Mouse (Mus musculus) liver, postnatal 0 days (tissue): ENCODE results near the gene Gm9376. TPM values are rescaled to one million over a fixed set of nuclear protein-coding genes. Genes with fewer than 3 reads are reported as not detected.

ENCODE experiments used
- ATAC-seq: fragments of 200-750 bp; cut with Nextera tagmentation; 2 replicates; pipeline ENCODE4 v1.8.0; 2017; ENCODE audit warnings: mild to moderate bottlenecking, moderate library complexity
- DNase-seq: peaks from one replicate; pipeline ENCODE4 v3.0.0-alpha.2; 2016
- H3K27ac ChIP-seq: fragments of 300-500 bp; sonication (generic); 2 replicates; pipeline ENCODE4 v1.5.1; 2014; ENCODE audit warnings: antibody characterized with exemption, moderate library complexity, mild to moderate bottlenecking, low read depth
- H3K27me3 ChIP-seq: fragments of 300-500 bp; sonication (generic); 2 replicates; pipeline ENCODE4 v1.6.1; 2014; ENCODE audit warnings: low read length, control low read depth, mixed read lengths; ENCODE audit not compliant: insufficient read depth
- H3K36me3 ChIP-seq: fragments of 300-500 bp; sonication (generic); replicated peaks from 2 replicates; pipeline ENCODE4 v1.6.1; 2014; ENCODE audit warnings: mild to moderate bottlenecking, control low read depth, low read length, moderate library complexity, mixed read lengths; ENCODE audit not compliant: insufficient read depth
- H3K4me1 ChIP-seq: fragments of 300-500 bp; sonication (generic); 2 replicates; pipeline ENCODE4 v1.6.1; 2014; ENCODE audit warnings: antibody characterized with exemption, mild to moderate bottlenecking, control low read depth; ENCODE audit not compliant: insufficient read depth
- H3K4me2 ChIP-seq: fragments of 300-500 bp; sonication (generic); 2 replicates; pipeline ENCODE4 v1.6.1; 2014; ENCODE audit warnings: low read depth, mild to moderate bottlenecking, low read length, moderate library complexity, mixed read lengths
- H3K4me3 ChIP-seq: fragments of 300-500 bp; sonication (generic); 2 replicates; pipeline ENCODE4 v1.5.1; 2014; ENCODE audit warnings: low read depth, low read length
- H3K9ac ChIP-seq: fragments of 300-500 bp; sonication (generic); replicated peaks from 2 replicates; pipeline ENCODE4 v1.6.1; 2014; ENCODE audit warnings: mild to moderate bottlenecking, moderate library complexity
- H3K9me3 ChIP-seq: fragments of 300-500 bp; sonication (generic); 2 replicates; pipeline ENCODE4 v1.6.1; 2016; ENCODE audit warnings: mild to moderate bottlenecking, control low read depth, low read length, mixed read lengths
- CTCF ChIP-seq: sonication (generic); IDR thresholded peaks from 2 replicates; pipeline ENCODE4 v1.5.1; 2016; ENCODE audit warnings: antibody characterized with exemption, low read depth
- EP300 ChIP-seq: IDR thresholded peaks from 2 replicates; pipeline ENCODE4 v1.6.1; 2016; ENCODE audit warnings: antibody characterized with exemption, low read depth, mild to moderate bottlenecking
- WGBS: fragments of 180-500 bp; shearing (Covaris S2); extraction: QIAGEN DNeasy Blood & Tissue Kit; methylation state at CpG from one replicate; pipeline ENCODE4 v1.1.7; 2014; ENCODE audit not compliant: insufficient replicate concordance; 5-methylcytosine and 5-hydroxymethylcytosine counted together
- microRNA-seq: library from miRNA; unstranded; fragments of <30 nt; microRNA quantifications from one replicate; pipeline ENCODE4, GENCODE M21; 2016
- polyA plus RNA-seq: library from polyadenylated mRNA; unstranded; fragments of >200 nt; fragmentation: Nextera tagmentation; extraction: Ambion mirVana; gene quantifications from 2 replicates; pipeline ENCODE4 v1.2.1, GENCODE M21; 2015

The Gm9376 gene
- polyA plus RNA-seq, 1 experiment from 2014 or later: not detected

DNA sequence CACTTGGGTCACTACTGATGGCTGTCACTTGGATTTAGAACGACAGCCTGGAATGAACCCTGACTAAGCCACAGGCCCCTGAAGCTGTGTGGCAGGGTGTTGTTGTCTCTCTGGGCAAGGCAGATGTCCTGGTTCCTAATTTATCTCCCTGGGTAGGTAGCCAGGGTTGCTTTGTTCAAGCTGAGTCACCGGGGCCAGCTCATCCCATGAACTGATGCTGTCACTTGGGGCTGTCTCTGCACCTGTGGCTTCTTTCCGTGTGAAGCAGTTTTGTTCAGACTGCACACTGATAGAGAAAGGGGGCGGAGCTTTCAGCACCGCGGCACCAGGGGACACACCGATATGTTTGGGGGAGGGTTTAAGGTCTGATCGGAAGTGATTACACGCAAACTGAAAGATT lies 37.8 kb downstream of the Gm9376 start:
- no peaks in the 10 kb centered on the region for H3K4me1 ChIP-seq
- TF ChIP-seq CTCF (no peak), EP300 (no peak)
- H3K36me3 ChIP-seq: no peaks in the 10 kb centered on the region
- no peak overlapping the region for H3K9ac ChIP-seq
- no peak for ATAC-seq
- WGBS: 71% methylated on average over 9 of the region's 9 CpGs
- H3K9me3 ChIP-seq: no peaks in the 10 kb centered on the region
- no peak for DNase-seq
- no peak overlapping the region for H3K27ac ChIP-seq
- H3K27me3 ChIP-seq: no peaks in the 10 kb centered on the region
- no peak overlapping the region for H3K4me3 ChIP-seq
- no peak overlapping the region for H3K4me2 ChIP-seq

GRCm38 (mm10) chr14:118305951-118306350 lies 39.2 kb downstream of the Gm9376 start:
- H3K9ac ChIP-seq: no peak overlapping the region
- ATAC-seq: no peak
- no peaks in the 10 kb centered on the region for H3K27me3 ChIP-seq
- no peak overlapping the region for H3K4me3 ChIP-seq
- no peaks in the 10 kb centered on the region; the same call in 1 of the 2 replicates for H3K9me3 ChIP-seq
- H3K36me3 ChIP-seq: no peaks in the 10 kb centered on the region
- DNase-seq: no peak
- H3K4me1 ChIP-seq: no peaks in the 10 kb centered on the region
- WGBS: 79% methylated on average over 9 of the region's 9 CpGs
- no peak overlapping the region for H3K4me2 ChIP-seq
- TF ChIP-seq CTCF (no peak), EP300 (no peak)
- H3K27ac ChIP-seq: no peak overlapping the region

- H3K36me3 ChIP-seq: no peaks in the 10 kb centered on the region
- no peaks in the 10 kb centered on the region for H3K4me1 ChIP-seq
- no peak overlapping the region for H3K27ac ChIP-seq
- TF ChIP-seq EP300: no peak
- TF ChIP-seq CTCF: no peak
- H3K4me2 ChIP-seq: no peak overlapping the region
- H3K9me3 ChIP-seq: no peaks in the 10 kb centered on the region; the same call in 1 of the 2 replicates
- H3K27me3 ChIP-seq: no peaks in the 10 kb centered on the region
- no peak for DNase-seq
- no peak for ATAC-seq
- 78% methylated on average over 8 of the region's 8 CpGs for WGBS
- H3K9ac ChIP-seq: no peak overlapping the region
- no peak overlapping the region for H3K4me3 ChIP-seq
These were observed 40.3 kb downstream of the Gm9376 start for GRCm38 (mm10) chr14:118307060-118307459.

- Histone ChIP-seq H3K4me1 (no peaks in the 10 kb centered on the region), H3K27me3 (no peaks in the 10 kb centered on the region), H3K9me3 (no peaks in the 10 kb centered on the region; the same call in 1 of the 2 replicates), H3K4me2 (no peak overlapping the region), H3K36me3 (no peaks in the 10 kb centered on the region), H3K4me3 (no peak overlapping the region), H3K9ac (no peak overlapping the region), H3K27ac (no peak overlapping the region)
- no peak for TF ChIP-seq EP300
- no peak for TF ChIP-seq CTCF
- WGBS: 85% methylated on average over 8 of the region's 8 CpGs
- ATAC-seq (no peak), DNase-seq (no peak)
These were observed 44.9 kb downstream of the Gm9376 start for GRCm38 (mm10) chr14:118311703-118312102.

DNA sequence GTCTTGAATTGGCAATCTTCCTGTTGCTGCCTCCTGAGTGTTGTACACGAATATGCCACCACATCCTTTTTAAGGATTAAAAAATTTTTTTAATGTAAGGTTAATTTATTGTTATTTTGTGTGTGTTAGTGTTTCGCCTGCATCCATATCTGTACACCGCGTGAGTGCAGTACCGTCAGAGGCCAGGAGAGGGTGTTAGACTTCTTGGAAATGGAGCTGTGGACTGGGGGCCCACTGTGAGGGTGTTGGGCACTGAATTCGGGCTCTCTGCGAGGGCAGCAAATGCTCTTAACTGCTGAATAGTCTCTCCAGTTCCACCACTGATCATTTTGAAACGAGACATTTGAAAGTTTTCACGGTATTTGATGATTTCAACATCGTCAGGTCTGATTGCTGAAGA lies 45.9 kb downstream of the Gm9376 start:
- no peak for DNase-seq
- H3K27me3 ChIP-seq: no peaks in the 10 kb centered on the region
- no peak overlapping the region for H3K27ac ChIP-seq
- no peak for ATAC-seq
- no peaks in the 10 kb centered on the region for H3K36me3 ChIP-seq
- TF ChIP-seq EP300: no peak
- TF ChIP-seq CTCF: 0 out of 2 replicates have a peak, but pooled peaks have one; percentile 9
- H3K9ac ChIP-seq: no peak overlapping the region
- H3K4me3 ChIP-seq: no peak overlapping the region
- no peaks in the 10 kb centered on the region; the same call in 1 of the 2 replicates for H3K9me3 ChIP-seq
- H3K4me2 ChIP-seq: no peak overlapping the region
- WGBS: 84% methylated on average over 10 of the region's 10 CpGs
- no peaks in the 10 kb centered on the region for H3K4me1 ChIP-seq

- DNase-seq (no peak), ATAC-seq (no peak)
- H3K4me1 ChIP-seq: no peaks in the 10 kb centered on the region
- H3K27ac ChIP-seq: no peak overlapping the region
- H3K36me3 ChIP-seq: no peaks in the 10 kb centered on the region
- H3K4me3 ChIP-seq: no peak overlapping the region
- no peaks in the 10 kb centered on the region for H3K27me3 ChIP-seq
- 83% methylated on average over 3 of the region's 3 CpGs for WGBS
- H3K4me2 ChIP-seq: no peak overlapping the region
- H3K9me3 ChIP-seq: no peaks in the 10 kb centered on the region; the same call in 1 of the 2 replicates
- TF ChIP-seq CTCF (no peak), EP300 (no peak)
- H3K9ac ChIP-seq: no peak overlapping the region
These were observed 47.2 kb downstream of the Gm9376 start for GRCm38 (mm10) chr14:118313931-118314330.

DNA sequence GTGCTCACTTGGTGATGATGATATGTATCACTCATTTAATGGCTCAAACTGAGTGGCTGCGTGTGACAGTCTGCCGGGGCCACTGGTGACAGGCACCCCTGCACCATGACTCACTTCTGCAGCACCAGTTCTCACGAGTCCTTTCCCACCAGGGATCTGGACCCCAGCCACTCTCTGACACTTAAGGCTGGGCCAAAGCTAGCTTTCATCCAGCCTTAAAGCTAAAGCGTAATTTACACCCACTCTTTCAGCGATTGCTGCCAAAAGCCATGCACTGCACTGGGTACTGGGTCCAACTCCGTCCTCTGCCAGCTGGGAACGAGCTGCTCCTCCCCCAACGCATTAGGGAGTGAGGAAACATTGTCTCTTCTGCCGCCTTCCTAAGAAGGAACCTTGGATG lies 50.5 kb downstream of the Gm9376 start:
- no peak overlapping the region for H3K4me3 ChIP-seq
- no peaks in the 10 kb centered on the region for H3K4me1 ChIP-seq
- TF ChIP-seq EP300 (no peak), CTCF (no peak)
- H3K27ac ChIP-seq: no peak overlapping the region
- ATAC-seq (no peak), DNase-seq (no peak)
- peaks cover 10% of the 10 kb centered on the region; the same call in 1 of the 2 replicates for H3K27me3 ChIP-seq
- H3K36me3 ChIP-seq: no peaks in the 10 kb centered on the region
- H3K9me3 ChIP-seq: no peaks in the 10 kb centered on the region
- 72% methylated on average over 9 of the region's 9 CpGs for WGBS
- H3K9ac ChIP-seq: no peak overlapping the region
- no peak overlapping the region for H3K4me2 ChIP-seq

Small RNA genes lying within 50 kb of the gene (microRNA-seq; reads per million reads assigned to microRNA genes)
- gene Mir6241: not detected

Other genes with a start within 250 kb of the Gm9376 start
- 1.0 and 1.8 TPM in 2 replicates for gene Dct, start 214.7 kb upstream of the Gm9376 start, polyA plus RNA-seq
- 15.5 and 16.0 TPM in 2 replicates for gene Tgds, start 134.2 kb upstream of the Gm9376 start, polyA plus RNA-seq
- 12.3 and 13.4 TPM in 2 replicates for gene Gpr180, start 129.8 kb upstream of the Gm9376 start, polyA plus RNA-seq
- not detected in 2 replicates for gene Sox21, start 29.9 kb upstream of the Gm9376 start, polyA plus RNA-seq